Mouse (Mus musculus) megakaryocyte progenitor cell, adult 5-6 weeks (primary cell): ENCODE data around the gene Cpa1. TPM values are rescaled to one million over a fixed set of nuclear protein-coding genes. Genes with fewer than 3 reads are reported as not detected.
A peak's percentile ranks its signal among the peaks of the same experiment; 100 is the strongest.

Experiments used
- ATAC-seq: replicated peaks from 2 replicates; pipeline ENCODE4 v1.8.0; 2016; ENCODE audit warnings: mild to moderate bottlenecking, moderate TSS enrichment, inconsistent platforms; ENCODE audit not compliant: poor library complexity
- total RNA-seq, 2 experiments: library from RNA; stranded (forward) in 1 of 2; stranded (reverse) in 1 of 2; fragments of 157-497, 149-512 nt in 1 of 2; fragments of 200-1000 nt in 1 of 2; gene quantifications; 2 replicates each; pipeline versions ENCODE4 v1.2.3 to v1.2.4; 2015 to 2017

Cpa1 gene
- total RNA-seq, 2 experiments from 2014 or later, result not detected

GRCm38 (mm10) chr6:30667585-30667984, 28.6 kb downstream of the Cpa1 start:
- ATAC-seq, result no peak

- peak; percentile 44; the same call in 1 of the 2 replicates for ATAC-seq
These were observed 32.7 kb downstream of the Cpa1 start for GRCm38 (mm10) chr6:30671696-30672095.

- peak; percentile 25; the same call in 1 of the 2 replicates for ATAC-seq
These were observed 34.9 kb downstream of the Cpa1 start for GRCm38 (mm10) chr6:30673764-30674561.

GRCm38 (mm10) chr6:30674714-30675280, 35.8 kb downstream of the Cpa1 start:
- no peak for ATAC-seq

- peak; percentile 20; the same call in 1 of the 2 replicates for ATAC-seq
These were observed 36.3 kb downstream of the Cpa1 start for GRCm38 (mm10) chr6:30675281-30675771.

GRCm38 (mm10) chr6:30676506-30676905, 37.5 kb downstream of the Cpa1 start:
- peak; percentile 78 for ATAC-seq

- no peak for ATAC-seq
These were observed 38.6 kb downstream of the Cpa1 start for GRCm38 (mm10) chr6:30677591-30677990.

- no peak for ATAC-seq
These were observed 39.5 kb downstream of the Cpa1 start for GRCm38 (mm10) chr6:30678482-30678881.

GRCm38 (mm10) chr6:30679567-30679966, 40.5 kb downstream of the Cpa1 start:
- ATAC-seq, result no peak

GRCm38 (mm10) chr6:30680442-30680841, 41.4 kb downstream of the Cpa1 start:
- no peak for ATAC-seq

- peak; percentile 52 for ATAC-seq
These were observed 43.2 kb downstream of the Cpa1 start for GRCm38 (mm10) chr6:30681935-30682900.

GRCm38 (mm10) chr6:30684570-30684969, 45.6 kb downstream of the Cpa1 start:
- ATAC-seq, result no peak

GRCm38 (mm10) chr6:30687198-30687597, 48.2 kb downstream of the Cpa1 start:
- no peak for ATAC-seq

GRCm38 (mm10) chr6:30692826-30693225, 53.8 kb downstream of the Cpa1 start:
- no peak for ATAC-seq

- ATAC-seq, result peak; percentile 99
These were observed 54.5 kb downstream of the Cpa1 start, which contains the start of gene Cep41 for GRCm38 (mm10) chr6:30693350-30693991. TSS of gene Cep41 (minus strand) at chr6:30693749.

GRCm38 (mm10) chr6:30694209-30694608, 55.2 kb downstream of the Cpa1 start:
- ATAC-seq, result no peak
